Mouse (Mus musculus) neural tube, embryonic 11.5 days (tissue): ENCODE measurements around the gene R3hdm4. TPM values are rescaled to one million over a fixed set of nuclear protein-coding genes. Genes with fewer than 3 reads are reported as not detected.
"Not testable (repeated sequence)": the region's sequence is repeated elsewhere in the genome, so short reads cannot be mapped to it uniquely, and the experiment has no call there.

Experiments
- ATAC-seq: fragments of 200-750 bp; cut with Nextera tagmentation; 2 replicates; pipeline ENCODE4 v1.8.0; 2017; ENCODE audit warnings: moderate number of reproducible peaks, mild to moderate bottlenecking, moderate TSS enrichment, moderate library complexity; ENCODE audit not compliant: insufficient read depth, low FRiP score, low TSS enrichment
- DNase-seq: peaks from one replicate; pipeline ENCODE4 v3.0.0-alpha.2; 2015; ENCODE audit warnings: low spot score
- H3K27ac ChIP-seq: fragments of 300-500 bp; sonication (generic); 2 replicates; pipeline ENCODE4 v1.5.1; 2014; ENCODE audit warnings: low read depth, mild to moderate bottlenecking, low read length
- H3K27me3 ChIP-seq: fragments of 300-500 bp; sonication (generic); 2 replicates; pipeline ENCODE4 v1.6.1; 2014; ENCODE audit warnings: mild to moderate bottlenecking, low read length, mixed read lengths; ENCODE audit not compliant: control insufficient read depth, insufficient read depth
- H3K36me3 ChIP-seq: fragments of 300-500 bp; sonication (generic); 2 replicates; pipeline ENCODE4 v1.6.1; 2014; ENCODE audit warnings: mild to moderate bottlenecking, low read length, moderate library complexity, mixed read lengths; ENCODE audit not compliant: control insufficient read depth, insufficient read depth
- H3K4me1 ChIP-seq: fragments of 300-500 bp; sonication (generic); 2 replicates; pipeline ENCODE4 v1.6.1; 2014; ENCODE audit warnings: low read length, mixed read lengths; ENCODE audit not compliant: control insufficient read depth, insufficient read depth
- H3K4me2 ChIP-seq: fragments of 300-500 bp; sonication (generic); 2 replicates; pipeline ENCODE4 v1.6.1; 2014; ENCODE audit warnings: low read depth, mild to moderate bottlenecking, moderate library complexity
- H3K4me3 ChIP-seq: fragments of 300-500 bp; sonication (generic); 2 replicates; pipeline ENCODE4 v1.5.1; 2014; ENCODE audit warnings: low read depth, low read length
- H3K9ac ChIP-seq: fragments of 300-500 bp; sonication (generic); 2 replicates; pipeline ENCODE4 v1.6.1; 2014; ENCODE audit warnings: mild to moderate bottlenecking, low read length
- H3K9me3 ChIP-seq: fragments of 300-500 bp; sonication (generic); 2 replicates; pipeline ENCODE4 v1.6.1; 2016; ENCODE audit warnings: low read length; ENCODE audit not compliant: control insufficient read depth
- WGBS: fragments of 180-500 bp; shearing (Covaris S2); extraction: QIAGEN DNeasy Blood & Tissue Kit; methylation state at CpG from one replicate; pipeline ENCODE4 v1.1.7; 2014; 5-methylcytosine and 5-hydroxymethylcytosine counted together
- polyA plus RNA-seq: library from polyadenylated mRNA; unstranded; fragments of >200 nt; fragmentation: Nextera tagmentation; extraction: Ambion mirVana; gene quantifications from 2 replicates; pipeline ENCODE4 v1.2.1, GENCODE M21; 2014

The R3hdm4 gene
- polyA plus RNA-seq, 1 experiment from 2014 or later = 156 TPM

- no peak for ATAC-seq
- peaks cover 9% of the 10 kb centered on the region; the same call in 1 of the 2 replicates for H3K27me3 ChIP-seq
Observed at GRCm38 (mm10) chr10:79886611-79887010, 34.4 kb downstream of the R3hdm4 start.

GRCm38 (mm10) chr10:79886054-79886453, 35.0 kb downstream of the R3hdm4 start, which contains the start of gene Elane:
TSS of gene Elane (plus strand) at chr10:79886247.
- no peak within 1 kb of the TSS for H3K9ac ChIP-seq
- H3K4me2 ChIP-seq = no peak within 1 kb of the TSS
- H3K36me3 ChIP-seq = no peaks in the 10 kb centered on the region
- DNase-seq = no peak
- no peak within 1 kb of the TSS for H3K4me3 ChIP-seq
- no peaks in the 10 kb centered on the region for H3K9me3 ChIP-seq
- no peak for ATAC-seq
- 89% methylated on average over 6 of the region's 6 CpGs for WGBS
- H3K4me1 ChIP-seq = peaks cover 3% of the 10 kb centered on the region; the same call in 1 of the 2 replicates
- no peak within 1 kb of the TSS for H3K27ac ChIP-seq
- H3K27me3 ChIP-seq = peaks cover 9% of the 10 kb centered on the region; the same call in 1 of the 2 replicates

More at GRCm38 (mm10) chr10:79886611-79887010, 34.4 kb downstream of the R3hdm4 start:
- 76% methylated on average over 8 of the region's 8 CpGs for WGBS
- Histone ChIP-seq H3K4me3 (no peak overlapping the region), H3K36me3 (no peaks in the 10 kb centered on the region), H3K4me2 (no peak overlapping the region), H3K27ac (no peak overlapping the region), H3K4me1 (peaks cover 3% of the 10 kb centered on the region; the same call in 1 of the 2 replicates), H3K9me3 (no peaks in the 10 kb centered on the region), H3K9ac (no peak overlapping the region)
- no peak for DNase-seq

DNA sequence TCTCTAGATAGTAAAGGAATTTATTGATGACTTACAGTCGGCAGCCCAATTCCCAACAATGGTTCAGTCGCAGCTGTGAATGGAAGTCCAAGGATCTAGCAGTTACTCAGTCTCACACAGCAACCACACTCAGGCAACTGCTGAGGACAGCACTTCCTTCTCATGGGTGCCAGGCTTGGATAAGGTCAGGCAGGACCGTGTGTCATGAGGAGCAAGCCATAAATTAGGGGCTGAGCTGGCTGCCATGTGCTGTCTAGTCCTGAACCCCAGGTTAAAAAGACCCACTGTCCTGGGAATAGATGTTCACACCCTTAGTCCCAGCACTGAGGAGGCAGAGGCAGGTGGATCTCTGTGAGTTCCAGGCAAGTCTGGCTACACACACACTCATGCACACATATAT, 36.1 kb downstream of the R3hdm4 start:
- not testable (repeated sequence) for H3K4me3 ChIP-seq, H3K36me3 ChIP-seq, ATAC-seq, H3K9ac ChIP-seq, H3K27ac ChIP-seq, DNase-seq, H3K27me3 ChIP-seq, H3K4me1 ChIP-seq, H3K4me2 ChIP-seq, H3K9me3 ChIP-seq
- WGBS = 67% methylated on average over 2 of the region's 3 CpGs

GRCm38 (mm10) chr10:79884446-79884845, 36.6 kb downstream of the R3hdm4 start:
- Histone ChIP-seq H3K4me2 (no peak overlapping the region), H3K9ac (no peak overlapping the region), H3K36me3 (no peaks in the 10 kb centered on the region), H3K9me3 (no peaks in the 10 kb centered on the region), H3K27me3 (peaks cover 9% of the 10 kb centered on the region; the same call in 1 of the 2 replicates), H3K27ac (no peak overlapping the region), H3K4me1 (peaks cover 3% of the 10 kb centered on the region; the same call in 1 of the 2 replicates), H3K4me3 (no peak overlapping the region)
- ATAC-seq = no peak
- no peak for DNase-seq
- 69% methylated on average over 4 of the region's 4 CpGs for WGBS

DNA sequence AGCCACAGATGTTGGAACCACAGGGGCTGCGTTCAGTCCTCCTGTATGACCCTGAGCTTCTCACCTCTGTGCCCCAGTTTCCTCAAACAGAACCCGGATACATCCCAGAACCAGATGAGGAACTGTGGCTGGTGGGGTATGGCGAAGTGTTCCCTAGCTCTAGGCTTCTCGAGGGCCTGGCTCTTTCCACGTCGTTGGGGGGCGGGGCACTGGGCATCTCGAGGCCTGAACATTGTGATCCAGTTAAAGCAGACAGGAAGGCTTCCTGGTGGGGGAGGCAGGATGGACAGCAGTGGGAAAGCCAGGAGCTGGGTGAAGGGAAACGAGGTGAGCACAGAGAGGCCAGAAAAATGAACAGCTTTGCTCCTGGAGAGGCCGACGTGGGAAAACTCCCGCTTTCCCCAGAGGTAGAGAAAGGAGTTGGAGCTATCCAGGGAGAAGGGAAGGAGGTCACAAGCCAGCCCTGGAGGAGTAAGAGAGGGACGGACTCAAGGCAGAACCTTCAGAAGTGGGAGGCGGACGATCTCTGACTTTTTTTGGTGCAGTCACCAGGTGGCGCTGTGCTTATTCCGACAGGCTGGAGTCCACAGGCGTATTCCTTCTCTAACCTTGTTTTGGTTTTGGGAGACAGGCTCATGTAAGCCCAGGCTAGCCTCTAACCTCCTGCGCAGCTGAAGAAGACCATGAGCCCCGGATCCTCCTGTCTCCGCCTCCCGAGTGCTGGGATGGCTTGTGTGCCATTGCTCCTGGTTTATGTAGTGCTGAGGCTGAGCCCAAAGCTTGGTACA, 37.5 kb downstream of the R3hdm4 start:
- peaks cover 9% of the 10 kb centered on the region; the same call in 1 of the 2 replicates for H3K27me3 ChIP-seq
- ATAC-seq (no peak), DNase-seq (peak; percentile 79)
- H3K36me3 ChIP-seq = no peaks in the 10 kb centered on the region
- H3K4me2 ChIP-seq = no peak overlapping the region; the same call in 1 of the 2 replicates
- no peaks in the 10 kb centered on the region for H3K9me3 ChIP-seq
- H3K9ac ChIP-seq = no peak overlapping the region
- H3K4me1 ChIP-seq = peaks cover 3% of the 10 kb centered on the region; the same call in 1 of the 2 replicates
- H3K27ac ChIP-seq = no peak overlapping the region
- H3K4me3 ChIP-seq = no peak overlapping the region
- 14% methylated on average over 22 of the region's 22 CpGs for WGBS

DNA sequence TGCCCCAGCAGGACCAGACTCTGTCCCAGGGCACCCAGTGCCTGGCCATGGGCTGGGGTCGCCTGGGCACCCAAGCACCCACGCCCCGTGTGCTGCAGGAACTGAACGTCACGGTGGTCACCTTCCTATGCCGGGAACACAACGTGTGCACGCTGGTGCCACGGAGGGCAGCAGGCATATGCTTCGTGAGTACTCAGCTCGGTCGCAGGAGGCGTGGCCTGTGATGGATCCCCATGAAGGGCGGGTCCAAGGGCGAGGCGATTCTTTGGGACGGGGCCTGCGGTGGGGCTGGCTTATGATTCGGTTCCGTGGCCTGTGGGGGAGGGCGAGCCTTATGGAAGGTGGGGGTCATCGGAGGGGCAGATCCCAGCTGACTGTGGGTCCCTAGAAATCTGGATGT, 39.0 kb downstream of the R3hdm4 start:
- H3K9me3 ChIP-seq = no peaks in the 10 kb centered on the region
- H3K27me3 ChIP-seq = peaks cover 9% of the 10 kb centered on the region; the same call in 1 of the 2 replicates
- no peaks in the 10 kb centered on the region for H3K36me3 ChIP-seq
- H3K4me3 ChIP-seq = peak overlapping the region; percentile 13; the same call in 1 of the 2 replicates
- H3K27ac ChIP-seq = no peak overlapping the region
- ATAC-seq (no peak), DNase-seq (no peak)
- peak overlapping the region; percentile 22 for H3K4me2 ChIP-seq
- WGBS = 6% methylated on average over 22 of the region's 22 CpGs
- H3K4me1 ChIP-seq = peaks cover 3% of the 10 kb centered on the region; the same call in 1 of the 2 replicates
- H3K9ac ChIP-seq = peak overlapping the region; percentile 32

DNA sequence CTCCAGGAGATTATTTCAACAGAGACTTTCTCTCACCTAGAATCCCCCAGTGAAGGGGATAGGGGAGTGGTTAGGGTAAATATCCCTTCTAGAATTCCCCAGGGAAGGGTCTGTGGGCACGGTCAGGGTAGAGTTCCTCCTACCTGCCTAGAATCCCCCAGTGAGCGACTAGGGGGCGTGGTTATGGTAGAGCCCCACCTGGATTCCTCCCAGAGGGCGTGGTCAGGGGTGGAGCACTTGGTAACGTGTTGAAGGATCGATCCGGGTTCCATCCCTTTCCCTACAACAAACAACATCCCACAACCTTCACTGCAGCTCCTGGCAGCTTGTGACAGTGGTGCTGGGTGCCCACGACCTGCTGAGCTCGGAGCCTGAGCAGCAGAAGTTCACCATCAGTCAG, 40.3 kb downstream of the R3hdm4 start:
- Histone ChIP-seq H3K4me2 (no peak overlapping the region), H3K4me1 (peaks cover 3% of the 10 kb centered on the region; the same call in 1 of the 2 replicates), H3K27me3 (peaks cover 9% of the 10 kb centered on the region; the same call in 1 of the 2 replicates), H3K9me3 (no peaks in the 10 kb centered on the region), H3K27ac (no peak overlapping the region), H3K36me3 (no peaks in the 10 kb centered on the region), H3K9ac (no peak overlapping the region), H3K4me3 (no peak overlapping the region)
- WGBS = 17% methylated on average over 9 of the region's 9 CpGs
- no peak for ATAC-seq
- DNase-seq = no peak

DNA sequence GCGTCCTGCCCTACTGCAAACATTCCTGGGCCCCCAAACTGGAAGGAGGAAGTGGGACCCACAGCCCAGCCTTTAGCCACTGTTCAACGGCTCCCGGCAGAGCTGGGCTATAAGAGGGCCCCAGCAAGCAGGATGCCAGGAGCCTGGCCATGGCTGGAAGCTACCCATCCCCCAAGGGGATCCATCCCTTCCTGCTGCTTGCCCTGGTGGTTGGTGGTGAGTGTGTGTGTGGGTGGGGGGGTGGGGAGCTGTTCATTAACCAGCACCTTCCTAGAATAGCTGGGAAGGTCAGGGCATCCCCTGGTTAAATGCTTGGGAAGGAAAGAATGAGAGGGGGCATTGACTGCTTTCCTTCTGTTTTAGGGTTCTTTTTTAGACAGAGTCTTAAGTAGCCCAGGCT, 41.5 kb downstream of the R3hdm4 start:
- ATAC-seq (no peak), DNase-seq (no peak)
- Histone ChIP-seq H3K27me3 (peaks cover 9% of the 10 kb centered on the region; the same call in 1 of the 2 replicates), H3K36me3 (no peaks in the 10 kb centered on the region), H3K4me2 (no peak overlapping the region), H3K4me3 (no peak overlapping the region), H3K27ac (no peak overlapping the region), H3K9me3 (no peaks in the 10 kb centered on the region), H3K4me1 (peaks cover 6% of the 10 kb centered on the region), H3K9ac (no peak overlapping the region)
- 43% methylated on average over 3 of the region's 3 CpGs for WGBS

- no peaks in the 10 kb centered on the region for H3K9me3 ChIP-seq
- peaks cover 12% of the 10 kb centered on the region for H3K4me1 ChIP-seq
- H3K4me2 ChIP-seq = no peak overlapping the region
- H3K36me3 ChIP-seq = no peaks in the 10 kb centered on the region
- H3K9ac ChIP-seq = no peak overlapping the region
- H3K4me3 ChIP-seq = no peak overlapping the region
- H3K27me3 ChIP-seq = peaks cover 8% of the 10 kb centered on the region; the same call in 1 of the 2 replicates
- no peak overlapping the region for H3K27ac ChIP-seq
- no peak for DNase-seq
- 56% methylated on average over 12 of the region's 12 CpGs for WGBS
- ATAC-seq = no peak
Observed at GRCm38 (mm10) chr10:79877757-79878156, 43.3 kb downstream of the R3hdm4 start.
